Mouse (Mus musculus) heart, embryonic 11.5 days (tissue): ENCODE results near the gene Rps25. TPM values are rescaled to one million over a fixed set of nuclear protein-coding genes. Genes with fewer than 3 reads are reported as not detected.
A peak's percentile ranks its signal among the peaks of the same experiment; 100 is the strongest.
"Not testable (repeated sequence)": the region's sequence is repeated elsewhere in the genome, so short reads cannot be mapped to it uniquely, and the experiment has no call there.

Source experiments
- ATAC-seq: fragments of 200-750 bp; cut with Nextera tagmentation; replicated peaks from 2 replicates; pipeline ENCODE4 v1.8.0; 2017; ENCODE audit warnings: moderate library complexity; ENCODE audit not compliant: insufficient number of reproducible peaks, low FRiP score, low TSS enrichment
- H3K27ac ChIP-seq: fragments of 300-500 bp; sonication (generic); 2 replicates; pipeline ENCODE4 v1.5.1; 2014; ENCODE audit warnings: mild to moderate bottlenecking, low read depth, low read length
- H3K27me3 ChIP-seq: fragments of 300-500 bp; sonication (generic); 2 replicates; pipeline ENCODE4 v1.6.1; 2014; ENCODE audit warnings: mild to moderate bottlenecking, low read length, mixed read lengths; ENCODE audit not compliant: control insufficient read depth, insufficient read depth
- H3K36me3 ChIP-seq: fragments of 300-500 bp; sonication (generic); 2 replicates; pipeline ENCODE4 v1.6.1; 2014; ENCODE audit warnings: mild to moderate bottlenecking, low read length, moderate library complexity, mixed read lengths; ENCODE audit not compliant: control insufficient read depth, insufficient read depth
- H3K4me1 ChIP-seq: fragments of 300-500 bp; sonication (generic); 2 replicates; pipeline ENCODE4 v1.6.1; 2014; ENCODE audit warnings: low read length; ENCODE audit not compliant: control insufficient read depth, insufficient read depth
- H3K4me2 ChIP-seq: fragments of 300-500 bp; sonication (generic); 2 replicates; pipeline ENCODE4 v1.6.1; 2014; ENCODE audit warnings: mild to moderate bottlenecking, moderate library complexity
- H3K4me3 ChIP-seq: fragments of 300-500 bp; sonication (generic); 2 replicates; pipeline ENCODE4 v1.5.1; 2014; ENCODE audit warnings: low read depth, low read length
- H3K9ac ChIP-seq: fragments of 300-500 bp; sonication (generic); 2 replicates; pipeline ENCODE4 v1.6.1; 2014; ENCODE audit warnings: mild to moderate bottlenecking, low read depth, low read length, moderate library complexity
- H3K9me3 ChIP-seq: fragments of 300-500 bp; sonication (generic); replicated peaks from 2 replicates; pipeline ENCODE4 v1.6.1; 2016; ENCODE audit warnings: low read length; ENCODE audit not compliant: control insufficient read depth
- WGBS: fragments of 180-500 bp; shearing (Covaris S2); extraction: QIAGEN DNeasy Blood & Tissue Kit; methylation state at CpG from one replicate; pipeline ENCODE4 v1.1.7; 2014; ENCODE audit not compliant: insufficient replicate concordance; 5-methylcytosine and 5-hydroxymethylcytosine counted together
- polyA plus RNA-seq: library from polyadenylated mRNA; unstranded; fragments of >200 nt; fragmentation: Nextera tagmentation; extraction: Ambion mirVana; gene quantifications from 2 replicates; pipeline ENCODE4 v1.2.1, GENCODE M21; 2014

Rps25 gene
- polyA plus RNA-seq, 1 experiment from 2014 or later: 1,582 TPM

GRCm38 (mm10) chr9:44398087-44398486, 8.9 kb upstream of the Rps25 start:
- ATAC-seq: no peak
- no peak overlapping the region for H3K27ac ChIP-seq

GRCm38 (mm10) chr9:44398551-44398950, 8.4 kb upstream of the Rps25 start:
- 0 out of 2 replicates have a peak overlapping the region, but pooled peaks have one; percentile 10 for H3K9ac ChIP-seq
- peak overlapping the region; percentile 89 for H3K4me2 ChIP-seq
- H3K36me3 ChIP-seq: peaks cover 27% of the 10 kb centered on the region
- no peaks in the 10 kb centered on the region for H3K9me3 ChIP-seq
- WGBS: 79% methylated on average over 9 of the region's 9 CpGs
- ATAC-seq: no peak
- no peaks in the 10 kb centered on the region for H3K27me3 ChIP-seq
- peak overlapping the region; percentile 78; the same call in 1 of the 2 replicates for H3K4me3 ChIP-seq
- H3K4me1 ChIP-seq: peaks cover 9% of the 10 kb centered on the region
- no peak overlapping the region for H3K27ac ChIP-seq

More at GRCm38 (mm10) chr9:44398087-44398486, 8.9 kb upstream of the Rps25 start:
- Histone ChIP-seq H3K4me1 (peaks cover 9% of the 10 kb centered on the region), H3K36me3 (peaks cover 23% of the 10 kb centered on the region), H3K27me3 (no peaks in the 10 kb centered on the region), H3K9me3 (no peaks in the 10 kb centered on the region), H3K4me3 (peak overlapping the region; percentile 78), H3K9ac (peak overlapping the region; percentile 28; the same call in 1 of the 2 replicates), H3K4me2 (peak overlapping the region; percentile 89)
- 39% methylated on average over 4 of the region's 4 CpGs for WGBS

- Histone ChIP-seq H3K4me1 (peaks cover 9% of the 10 kb centered on the region), H3K4me2 (no peak overlapping the region), H3K27me3 (no peaks in the 10 kb centered on the region), H3K27ac (no peak overlapping the region), H3K9me3 (no peaks in the 10 kb centered on the region), H3K4me3 (no peak overlapping the region), H3K36me3 (peaks cover 34% of the 10 kb centered on the region), H3K9ac (no peak overlapping the region)
- WGBS: 78% methylated on average over 13 of the region's 13 CpGs
- ATAC-seq: no peak
Observed at GRCm38 (mm10) chr9:44399114-44399794, 7.7 kb upstream of the Rps25 start.

- no peak overlapping the region for H3K4me3 ChIP-seq
- H3K27ac ChIP-seq: no peak overlapping the region
- 85% methylated on average over 6 of the region's 6 CpGs for WGBS
- no peaks in the 10 kb centered on the region for H3K27me3 ChIP-seq
- peaks cover 9% of the 10 kb centered on the region for H3K4me1 ChIP-seq
- H3K9me3 ChIP-seq: no peaks in the 10 kb centered on the region
- no peak for ATAC-seq
- no peak overlapping the region for H3K4me2 ChIP-seq
- peaks cover 35% of the 10 kb centered on the region for H3K36me3 ChIP-seq
- H3K9ac ChIP-seq: no peak overlapping the region
Observed at GRCm38 (mm10) chr9:44399795-44400114, 7.2 kb upstream of the Rps25 start.

GRCm38 (mm10) chr9:44401081-44401480, 5.9 kb upstream of the Rps25 start:
- no peak overlapping the region for H3K4me3 ChIP-seq
- no peak overlapping the region for H3K4me2 ChIP-seq
- no peaks in the 10 kb centered on the region for H3K27me3 ChIP-seq
- WGBS: 68% methylated on average over 4 of the region's 4 CpGs
- no peaks in the 10 kb centered on the region for H3K9me3 ChIP-seq
- no peak overlapping the region for H3K9ac ChIP-seq
- no peak overlapping the region for H3K27ac ChIP-seq
- peaks cover 9% of the 10 kb centered on the region for H3K4me1 ChIP-seq
- H3K36me3 ChIP-seq: peaks cover 39% of the 10 kb centered on the region
- ATAC-seq: no peak

- 76% methylated on average over 3 of the region's 3 CpGs for WGBS
- no peak overlapping the region for H3K9ac ChIP-seq
- H3K27ac ChIP-seq: no peak overlapping the region
- no peaks in the 10 kb centered on the region for H3K9me3 ChIP-seq
- no peak overlapping the region for H3K4me2 ChIP-seq
- no peak for ATAC-seq
- H3K4me1 ChIP-seq: peaks cover 4% of the 10 kb centered on the region
- no peaks in the 10 kb centered on the region for H3K27me3 ChIP-seq
- no peak overlapping the region for H3K4me3 ChIP-seq
- peaks cover 45% of the 10 kb centered on the region for H3K36me3 ChIP-seq
Observed at GRCm38 (mm10) chr9:44405011-44405410, 1.9 kb upstream of the Rps25 start.

- H3K27ac ChIP-seq: peak overlapping the region; percentile 90
- H3K4me3 ChIP-seq: peak overlapping the region; percentile 90
- peaks cover 4% of the 10 kb centered on the region for H3K4me1 ChIP-seq
- WGBS: under 1% methylated on average over 24 of the region's 24 CpGs
- ATAC-seq: no peak
- H3K9me3 ChIP-seq: no peaks in the 10 kb centered on the region
- peak overlapping the region; percentile 80 for H3K4me2 ChIP-seq
- no peaks in the 10 kb centered on the region for H3K27me3 ChIP-seq
- H3K9ac ChIP-seq: peak overlapping the region; percentile 95
- H3K36me3 ChIP-seq: peaks cover 40% of the 10 kb centered on the region
Observed at GRCm38 (mm10) chr9:44407752-44408097, 786 bp downstream of the Rps25 start.

GRCm38 (mm10) chr9:44408693-44409092, 1.8 kb downstream of the Rps25 start:
- WGBS: 75% methylated on average over 9 of the region's 9 CpGs
- not testable (repeated sequence) for H3K27me3 ChIP-seq, ATAC-seq, H3K27ac ChIP-seq, H3K9me3 ChIP-seq, H3K4me1 ChIP-seq
- Histone ChIP-seq H3K4me3 (peak overlapping the region; percentile 90), H3K9ac (peak overlapping the region; percentile 95; the same call in 1 of the 2 replicates), H3K4me2 (peak overlapping the region; percentile 80), H3K36me3 (peaks cover 36% of the 10 kb centered on the region)
